Mouse (Mus musculus) forebrain, embryonic 10.5 days (tissue): Measurements from ENCODE around the gene Klhl3. TPM values are rescaled to one million over a fixed set of nuclear protein-coding genes. Genes with fewer than 3 reads are reported as not detected.

Source experiments
- microRNA counts: library from miRNA; unstranded; fragments of <30 nt; microRNA quantifications from one replicate; lab custom pipeline; 2017
- microRNA-seq: library from miRNA; unstranded; fragments of <30 nt; microRNA quantifications from one replicate; pipeline ENCODE4, GENCODE M21; 2017
- polyA plus RNA-seq: library from polyadenylated mRNA; unstranded; fragments of >200 nt; fragmentation: Nextera tagmentation; extraction: Ambion mirVana; gene quantifications from 2 replicates; pipeline ENCODE4 v1.2.1, GENCODE M21; 2016

Gene Klhl3
- polyA plus RNA-seq, 1 experiment from 2014 or later = 2.1 TPM

MicroRNAs encoded within 50 kb of the gene (microRNA counts, 519-probe panel; counts per million panel counts)
- microRNA mmu-miR-874 (lab: Ali Mortazavi, UCI) = 341 counts per million, percentile 65 among the panel's probes with 10 or more counts

Small RNAs within 50 kb of the gene (microRNA-seq; reads per million reads assigned to microRNA genes)
- gene Mir874 = 174 reads per million, percentile 53 among the genes with 10 or more reads in this experiment

Other genes starting within 250 kb of the Klhl3 start
- 1.1 and 1.2 TPM in 2 replicates for gene Spock1, start 205.3 kb downstream of the Klhl3 start, polyA plus RNA-seq
- gene Hnrnpa0, start 15.0 kb upstream of the Klhl3 start, polyA plus RNA-seq = 44.5 and 49.3 TPM in 2 replicates
- 47.0 and 47.1 TPM in 2 replicates for gene Idnk, start 44.1 kb upstream of the Klhl3 start, polyA plus RNA-seq
- gene Ubqln1, start 102.1 kb upstream of the Klhl3 start, polyA plus RNA-seq = 123 and 133 TPM in 2 replicates
- 25.2 and 29.1 TPM in 2 replicates for gene Gkap1, start 162.1 kb upstream of the Klhl3 start, polyA plus RNA-seq
- gene Kif27, start 245.5 kb upstream of the Klhl3 start, polyA plus RNA-seq = 0.93 and 0.97 TPM in 2 replicates